Mouse (Mus musculus): ENCODE data around the gene Ezr.

Gene Ezr

GRCm38 (mm10) chr17:6769602-6770001 is 13.0 kb downstream of the Ezr start:
- DNase-seq (ENCODE audit: low read depth, low spot score) = no peak

DNA sequence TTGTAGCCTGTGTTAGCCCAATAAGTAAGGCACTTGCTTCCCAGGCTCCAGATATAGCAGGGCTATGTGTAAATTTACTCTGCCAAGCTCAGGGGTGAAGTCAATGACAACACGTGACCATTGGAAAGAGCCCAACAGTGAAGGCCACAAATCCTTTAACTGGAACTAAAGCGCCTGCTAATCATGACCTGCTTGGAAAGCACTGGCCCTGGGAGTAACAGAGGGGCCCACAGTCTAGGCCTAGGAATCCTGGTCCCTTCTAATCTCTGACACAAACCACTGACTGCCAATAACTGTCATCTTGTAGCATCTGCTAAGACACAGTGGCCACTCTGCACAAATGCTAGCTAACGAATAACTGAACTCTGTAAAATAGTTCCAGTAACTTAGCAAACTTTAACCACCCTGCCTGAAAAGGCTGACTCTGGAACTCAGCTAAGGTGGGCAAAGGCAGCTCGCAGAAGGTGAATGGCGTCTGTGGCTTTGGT is 14.2 kb downstream of the Ezr start:
- DNase-seq (ENCODE audit: low read depth, low spot score) = no peak

- DNase-seq (ENCODE audit: low read depth, low spot score) = no peak
These were observed 14.8 kb downstream of the Ezr start for GRCm38 (mm10) chr17:6767771-6768170.

DNA sequence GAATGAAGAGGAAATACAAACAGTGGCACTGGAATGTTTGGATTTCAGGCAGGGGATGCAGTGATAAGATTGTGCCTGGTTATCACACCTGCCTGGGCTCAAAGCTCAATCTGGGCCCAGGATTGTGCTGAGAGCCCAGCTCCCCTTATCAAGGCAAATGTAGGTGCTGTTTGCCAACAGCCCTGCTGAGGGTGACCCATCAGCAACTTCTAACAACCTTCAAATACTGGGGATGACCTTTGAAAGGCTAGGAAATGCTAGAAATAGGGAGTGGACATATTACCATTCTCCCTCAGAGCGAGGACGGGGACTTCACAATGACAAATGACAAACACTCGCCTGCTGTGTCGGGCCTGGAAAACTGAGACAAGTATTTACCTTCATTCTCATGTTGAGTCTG is 15.8 kb downstream of the Ezr start:
- no peak for DNase-seq (ENCODE audit: low read depth, low spot score)

GRCm38 (mm10) chr17:6765886-6766285 is 16.7 kb downstream of the Ezr start:
- no peak for DNase-seq (ENCODE audit: low read depth, low spot score)

GRCm38 (mm10) chr17:6764730-6765129 is 17.9 kb downstream of the Ezr start:
- no peak for DNase-seq (ENCODE audit: low read depth, low spot score)

DNA sequence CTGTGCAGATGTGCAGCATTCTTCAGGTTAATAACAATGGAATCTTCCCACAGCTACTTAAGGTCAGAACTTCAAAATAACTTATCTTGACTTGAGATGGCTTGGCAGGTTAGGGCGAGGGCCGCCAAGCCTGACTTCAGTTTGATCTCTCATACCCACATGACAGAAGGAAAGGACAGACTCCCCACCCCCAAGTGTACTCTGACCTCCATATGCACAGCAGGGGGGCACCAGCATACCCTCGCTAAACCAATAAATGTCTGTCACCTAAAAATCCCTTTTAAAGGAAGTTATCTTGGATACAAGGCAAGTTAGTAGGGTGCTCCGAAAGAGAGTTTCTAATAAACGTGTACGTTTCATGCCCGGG is 18.4 kb downstream of the Ezr start:
- no peak for DNase-seq (ENCODE audit: low read depth, low spot score)

GRCm38 (mm10) chr17:6763513-6764226 is 18.9 kb downstream of the Ezr start:
- DNase-seq (ENCODE audit: low read depth, low spot score) = no peak

DNA sequence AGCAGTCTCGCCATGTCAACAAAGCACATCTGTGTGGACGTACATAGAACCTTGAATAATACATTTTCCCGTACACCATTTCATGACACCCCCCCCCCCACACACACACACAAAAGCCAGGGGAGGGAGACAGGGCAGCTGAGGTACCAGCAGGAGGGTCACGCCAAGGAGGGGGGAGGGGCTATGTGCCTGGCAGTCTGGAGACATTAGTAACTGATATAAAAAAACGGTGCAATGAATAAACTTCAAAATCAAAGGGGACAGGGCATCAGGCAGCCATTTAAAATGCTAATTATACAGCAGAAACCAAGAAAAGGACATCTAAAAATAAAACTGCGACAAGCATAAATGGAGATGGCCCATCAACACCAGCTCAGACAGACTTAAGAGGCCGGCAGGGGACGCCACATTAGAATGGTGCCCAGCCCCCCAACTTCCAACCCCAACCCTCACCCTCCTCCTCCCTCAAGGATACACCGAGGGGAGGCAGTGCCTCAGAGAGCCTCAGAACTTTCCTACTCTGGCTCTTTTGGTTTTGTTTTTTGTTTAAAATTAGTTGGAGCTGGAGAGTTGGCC is 22.8 kb downstream of the Ezr start:
- no peak for DNase-seq (ENCODE audit: low read depth, low spot score)

DNA sequence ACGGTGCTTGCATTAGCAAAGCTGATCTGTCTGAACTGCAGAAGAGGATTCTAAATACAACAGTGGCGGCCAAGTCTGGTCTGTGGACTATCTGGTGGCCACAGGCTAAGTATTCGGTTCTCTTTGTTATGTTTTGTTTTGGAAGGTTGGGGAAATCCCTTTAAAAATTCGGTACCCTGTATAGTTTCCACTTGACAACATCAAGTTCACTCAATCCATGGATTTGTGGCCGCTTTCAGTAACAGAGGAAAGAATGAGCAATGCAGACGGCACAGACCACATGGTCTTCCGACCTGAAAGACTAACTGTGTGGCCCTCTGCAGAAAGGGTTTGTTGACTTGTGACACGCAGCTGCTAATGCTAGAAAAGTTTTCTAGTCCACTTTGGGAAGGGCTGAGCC is 23.7 kb downstream of the Ezr start:
- no peak for DNase-seq (ENCODE audit: low read depth, low spot score)

GRCm38 (mm10) chr17:6757902-6758301 is 24.7 kb downstream of the Ezr start:
- no peak for DNase-seq (ENCODE audit: low read depth, low spot score)

- no peak for DNase-seq (ENCODE audit: low read depth, low spot score)
These were observed 26.7 kb downstream of the Ezr start for GRCm38 (mm10) chr17:6755873-6756272.

GRCm38 (mm10) chr17:6755176-6755575 is 27.4 kb downstream of the Ezr start:
- no peak for DNase-seq (ENCODE audit: low read depth, low spot score)

GRCm38 (mm10) chr17:6752375-6752774 is 30.2 kb downstream of the Ezr start:
- DNase-seq (ENCODE audit: low read depth, low spot score) = no peak

DNA sequence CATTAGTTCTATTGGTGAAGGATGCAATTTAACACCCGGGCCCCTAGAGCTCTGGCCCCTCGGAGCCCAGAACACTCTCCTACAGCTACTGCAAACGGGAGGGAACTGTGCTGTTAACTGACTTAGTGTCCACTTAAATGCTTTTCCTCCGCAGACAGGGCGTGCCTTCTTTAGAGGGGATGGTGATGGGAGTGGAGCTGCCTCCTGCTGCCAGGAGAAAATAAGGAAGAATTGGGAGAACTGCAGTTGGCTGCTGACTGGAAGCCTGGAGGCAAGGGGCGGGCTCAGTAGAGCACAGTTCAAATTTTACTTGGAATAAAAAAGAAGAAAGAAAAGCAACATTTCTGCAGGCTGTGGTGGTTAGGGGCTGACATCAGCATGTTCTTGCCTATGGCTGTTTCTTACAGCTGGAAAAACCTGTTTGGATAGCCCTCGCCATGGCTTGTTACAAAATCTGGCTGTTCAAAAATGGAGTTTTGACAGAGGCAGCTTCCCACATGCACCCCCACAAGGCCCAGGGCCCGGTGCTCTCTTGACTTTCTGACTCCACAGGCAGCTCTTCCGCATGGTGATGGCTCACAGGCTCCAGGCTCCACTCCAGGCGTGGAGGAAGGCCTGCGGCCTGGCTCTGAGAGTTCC is 31.2 kb downstream of the Ezr start:
- DNase-seq (ENCODE audit: low read depth, low spot score) = no peak

GRCm38 (mm10) chr17:6748779-6749464 is 33.7 kb downstream of the Ezr start:
- DNase-seq (ENCODE audit: low read depth, low spot score) = no peak

DNA sequence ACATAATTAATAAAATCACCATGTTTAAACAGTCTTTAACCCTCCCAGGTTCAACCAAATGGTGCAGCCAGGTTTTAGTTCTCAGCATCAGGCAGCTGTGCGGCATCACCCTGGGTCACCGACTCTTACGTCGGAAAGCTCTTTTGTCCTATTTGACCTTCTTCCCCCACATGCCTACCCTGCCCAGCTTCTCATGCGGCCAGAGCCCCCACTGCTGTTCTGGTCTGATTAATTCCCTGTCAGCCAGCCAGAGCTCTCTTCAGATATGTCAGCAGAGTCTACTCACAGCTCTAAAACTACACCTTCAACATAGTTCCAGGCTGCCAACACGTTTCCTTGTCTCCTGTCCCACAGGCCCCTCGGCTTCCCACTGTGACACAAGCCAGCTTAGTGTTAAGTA is 35.1 kb downstream of the Ezr start:
- no peak for DNase-seq (ENCODE audit: low read depth, low spot score)

- no peak for DNase-seq (ENCODE audit: low read depth, low spot score)
These were observed 35.9 kb downstream of the Ezr start for GRCm38 (mm10) chr17:6746452-6747231.

DNA sequence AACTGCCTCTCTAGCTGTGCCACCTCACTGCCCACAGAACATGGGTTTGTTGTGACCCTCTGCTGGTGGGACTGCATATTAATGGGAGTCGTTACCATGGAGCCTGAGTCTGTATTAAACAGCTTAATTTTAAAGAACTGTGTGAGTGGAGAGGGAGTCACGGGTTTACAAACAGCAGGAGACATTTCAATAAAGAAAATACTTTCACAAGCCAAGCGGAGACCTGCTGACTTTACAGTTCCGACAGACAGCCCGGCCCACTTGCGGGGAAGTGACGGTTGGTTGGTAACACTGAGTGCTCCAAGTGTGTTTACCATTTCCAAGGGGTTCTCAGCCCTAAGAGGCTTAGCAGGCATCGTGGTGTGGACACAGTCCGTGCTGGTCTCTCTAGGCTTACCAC is 36.6 kb downstream of the Ezr start:
- peak; percentile 6 for DNase-seq (ENCODE audit: low read depth, low spot score)

DNA sequence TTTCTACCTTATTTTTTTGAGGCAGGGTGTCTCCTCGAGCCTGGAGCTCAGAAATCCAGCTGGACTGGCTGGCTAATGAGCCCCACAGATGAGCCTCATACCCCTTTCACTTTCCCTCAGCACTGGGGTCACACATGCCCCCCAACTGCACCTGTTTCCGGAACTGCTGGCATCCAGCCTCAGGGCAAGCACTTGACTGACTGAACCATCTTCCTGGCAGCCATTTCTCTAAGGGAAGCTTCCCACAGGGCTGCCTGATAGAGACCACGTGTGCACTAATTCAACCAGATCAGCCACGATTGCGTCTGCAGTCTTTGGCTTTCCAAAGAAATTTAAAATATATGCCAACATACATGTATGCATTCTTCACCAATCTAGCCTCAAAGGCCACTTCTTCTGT is 37.1 kb downstream of the Ezr start:
- no peak for DNase-seq (ENCODE audit: low read depth, low spot score)

DNA sequence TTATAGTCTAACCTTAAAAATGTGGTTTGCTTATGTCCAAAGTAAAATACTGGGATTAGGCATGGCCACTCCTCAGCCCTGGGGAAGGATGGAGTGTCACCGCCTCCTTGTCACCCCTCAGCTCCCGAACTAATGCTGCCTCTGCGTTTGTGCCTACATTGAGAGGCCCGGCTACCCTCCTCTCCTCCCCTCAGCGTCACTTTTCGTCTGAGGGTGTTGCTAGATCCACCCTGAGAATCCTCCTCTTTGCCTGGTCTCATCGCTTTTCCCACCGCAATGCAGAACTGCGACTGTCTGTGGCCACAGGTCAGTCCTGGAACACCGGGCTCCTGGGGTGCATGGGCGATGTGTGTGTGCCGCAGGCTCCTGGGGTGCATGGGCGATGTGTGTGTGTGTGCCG is 37.7 kb downstream of the Ezr start:
- no peak for DNase-seq (ENCODE audit: low read depth, low spot score)

- DNase-seq (ENCODE audit: low read depth, low spot score) = no peak
These were observed 38.2 kb downstream of the Ezr start for GRCm38 (mm10) chr17:6744366-6744765.
